Mouse (Mus musculus): ENCODE measurements around the gene Spag17. TPM values are rescaled to one million over a fixed set of nuclear protein-coding genes. Genes with fewer than 3 reads are reported as not detected.

Spag17 gene
- polyA plus RNA-seq, 1 experiment: not detected

- Histone ChIP-seq H3K79me2 (ENCODE audit: control insufficient read depth, insufficient read depth) (no peaks in the 10 kb centered on the region), H3ac (ENCODE audit: control insufficient read depth, insufficient read length, low read depth) (no peak overlapping the region), H3K27me3 (ENCODE audit: control insufficient read depth, insufficient read depth, insufficient read length) (no peaks in the 10 kb centered on the region), H3K79me3 (ENCODE audit: low read depth) (no peaks in the 10 kb centered on the region), H3K36me3 (ENCODE audit: control insufficient read depth, insufficient read depth) (no peaks in the 10 kb centered on the region), H3K4me3 (ENCODE audit: insufficient read depth, poor library complexity, severe bottlenecking) (no peak overlapping the region)
- TF ChIP-seq MYOG (IDR thresholded peaks at IDR 0.05; ENCODE audit: control insufficient read depth, extremely low read depth, insufficient read length): no peak
- no peak for TF ChIP-seq MAX (IDR thresholded peaks at IDR 0.05)
- TF ChIP-seq USF1 (IDR thresholded peaks at IDR 0.05; ENCODE audit: low read depth): no peak
- TF ChIP-seq CEBPB (IDR thresholded peaks at IDR 0.05; ENCODE audit: low read depth): no peak
Observed at GRCm38 (mm10) chr3:100036846-100037245, 151.6 kb downstream of the Spag17 start.

- no peaks in the 10 kb centered on the region for H3K27me3 ChIP-seq (ENCODE audit: control insufficient read depth, insufficient read depth, insufficient read length)
- H3ac ChIP-seq (ENCODE audit: control insufficient read depth, insufficient read length, low read depth): no peak overlapping the region
- H3K36me3 ChIP-seq (ENCODE audit: control insufficient read depth, insufficient read depth): no peaks in the 10 kb centered on the region
- no peaks in the 10 kb centered on the region for H3K79me3 ChIP-seq (ENCODE audit: low read depth)
- no peaks in the 10 kb centered on the region for H3K79me2 ChIP-seq (ENCODE audit: control insufficient read depth, insufficient read depth)
- no peak overlapping the region for H3K4me3 ChIP-seq (ENCODE audit: insufficient read depth, poor library complexity, severe bottlenecking)
- no peak for TF ChIP-seq MYOG (IDR thresholded peaks at IDR 0.05; ENCODE audit: control insufficient read depth, extremely low read depth, insufficient read length)
- TF ChIP-seq CEBPB (IDR thresholded peaks at IDR 0.05; ENCODE audit: low read depth): no peak
- no peak for TF ChIP-seq MYOD1 (IDR thresholded peaks at IDR 0.05; ENCODE audit: control insufficient read depth, insufficient read length, low read depth)
- TF ChIP-seq MAX (IDR thresholded peaks at IDR 0.05): no peak
- no peak for TF ChIP-seq USF1 (IDR thresholded peaks at IDR 0.05; ENCODE audit: low read depth)
- no peak for TF ChIP-seq FOSL1 (IDR thresholded peaks at IDR 0.05; ENCODE audit: insufficient read depth, low read length, poor library complexity, severe bottlenecking)
- TF ChIP-seq CTCF (IDR thresholded peaks at IDR 0.05; ENCODE audit: control insufficient read depth, insufficient read depth, insufficient read length): no peak
Observed at GRCm38 (mm10) chr3:100074406-100074805, 189.2 kb downstream of the Spag17 start.

DNA sequence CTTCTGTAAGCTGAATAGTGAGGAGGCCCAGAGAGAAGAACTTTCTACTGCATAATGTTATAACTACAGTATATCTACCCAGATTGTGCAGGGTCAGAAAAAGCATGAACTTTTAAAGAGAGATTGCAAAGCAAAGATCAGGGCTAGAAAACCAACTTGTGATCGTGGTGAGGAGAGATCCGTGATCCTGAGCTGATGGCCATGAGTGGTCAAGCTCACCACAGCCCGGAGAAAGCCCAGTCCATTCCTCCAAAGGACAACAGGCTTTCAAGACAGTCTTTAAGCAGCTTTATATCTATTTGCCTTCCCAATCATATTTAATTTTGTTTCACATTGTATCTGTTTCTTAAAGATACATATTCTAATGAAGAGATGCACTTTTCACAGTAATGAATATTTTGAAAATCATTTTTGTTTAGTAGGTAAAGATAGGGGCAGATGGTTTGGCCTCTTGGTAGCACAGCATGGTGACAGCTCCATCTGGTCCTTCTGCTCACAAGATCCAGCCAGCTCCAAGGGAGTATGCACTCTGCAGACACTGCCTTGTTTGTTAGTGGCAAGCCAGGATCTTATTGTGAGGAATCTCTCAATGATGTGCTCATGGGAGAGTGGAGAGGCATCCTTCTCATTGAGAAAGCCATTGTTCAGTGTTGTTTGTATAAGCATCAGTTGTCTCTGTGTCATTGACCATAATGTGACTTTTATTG is 217.3 kb downstream of the Spag17 start:
- Histone ChIP-seq H3K27me3 (ENCODE audit: control insufficient read depth, insufficient read depth, insufficient read length) (no peaks in the 10 kb centered on the region), H3K36me3 (ENCODE audit: control insufficient read depth, insufficient read depth) (no peaks in the 10 kb centered on the region), H3ac (ENCODE audit: control insufficient read depth, insufficient read length, low read depth) (no peak overlapping the region), H3K4me3 (ENCODE audit: insufficient read depth, poor library complexity, severe bottlenecking) (no peak overlapping the region), H3K79me3 (ENCODE audit: low read depth) (no peaks in the 10 kb centered on the region), H3K79me2 (ENCODE audit: control insufficient read depth, insufficient read depth) (no peaks in the 10 kb centered on the region)
- TF ChIP-seq FOSL1 (IDR thresholded peaks at IDR 0.05; ENCODE audit: insufficient read depth, low read length, poor library complexity, severe bottlenecking) (no peak), USF1 (IDR thresholded peaks at IDR 0.05; ENCODE audit: low read depth) (no peak), MYOG (IDR thresholded peaks at IDR 0.05; ENCODE audit: control insufficient read depth, extremely low read depth, insufficient read length) (no peak), CEBPB (IDR thresholded peaks at IDR 0.05; ENCODE audit: low read depth) (no peak), CTCF (IDR thresholded peaks at IDR 0.05; ENCODE audit: control insufficient read depth, insufficient read depth, insufficient read length) (no peak), MAX (IDR thresholded peaks at IDR 0.05) (no peak)

DNA sequence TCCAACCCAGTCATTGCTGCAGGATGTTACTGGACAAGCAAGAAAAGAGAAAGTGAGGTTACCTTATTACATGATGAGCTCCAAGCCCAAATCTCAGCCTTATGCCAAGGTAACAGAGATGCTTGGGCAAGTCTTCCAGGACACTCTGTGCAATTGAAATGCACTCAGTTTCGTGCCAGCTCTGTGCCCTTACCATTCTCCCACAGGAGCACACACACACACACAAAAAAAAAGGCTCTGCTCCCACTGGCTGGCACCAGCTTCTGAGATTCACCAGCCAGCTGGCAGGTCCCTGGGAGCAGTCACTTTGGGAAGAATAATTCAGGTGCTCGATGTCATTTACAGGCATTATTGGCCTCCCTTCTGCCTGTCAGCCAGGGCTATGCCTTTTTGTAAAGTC is 221.5 kb downstream of the Spag17 start:
- no peak overlapping the region for H3ac ChIP-seq (ENCODE audit: control insufficient read depth, insufficient read length, low read depth)
- peaks cover 6% of the 10 kb centered on the region for H3K27me3 ChIP-seq (ENCODE audit: control insufficient read depth, insufficient read depth, insufficient read length)
- H3K79me2 ChIP-seq (ENCODE audit: control insufficient read depth, insufficient read depth): no peaks in the 10 kb centered on the region
- H3K79me3 ChIP-seq (ENCODE audit: low read depth): no peaks in the 10 kb centered on the region
- no peak overlapping the region for H3K4me3 ChIP-seq (ENCODE audit: insufficient read depth, poor library complexity, severe bottlenecking)
- TF ChIP-seq MYOG (IDR thresholded peaks at IDR 0.05; ENCODE audit: control insufficient read depth, extremely low read depth, insufficient read length): no peak
- TF ChIP-seq USF1 (IDR thresholded peaks at IDR 0.05; ENCODE audit: low read depth): no peak
- no peak for TF ChIP-seq CEBPB (IDR thresholded peaks at IDR 0.05; ENCODE audit: low read depth)
- TF ChIP-seq MAX (IDR thresholded peaks at IDR 0.05): no peak
- TF ChIP-seq FOSL1 (IDR thresholded peaks at IDR 0.05; ENCODE audit: insufficient read depth, low read length, poor library complexity, severe bottlenecking): no peak
- TF ChIP-seq MYOD1 (IDR thresholded peaks at IDR 0.05; ENCODE audit: control insufficient read depth, insufficient read length, low read depth): no peak
- no peak for TF ChIP-seq CTCF (IDR thresholded peaks at IDR 0.05; ENCODE audit: control insufficient read depth, insufficient read depth, insufficient read length)
- no peaks in the 10 kb centered on the region for H3K36me3 ChIP-seq (ENCODE audit: control insufficient read depth, insufficient read depth)

GRCm38 (mm10) chr3:100118681-100119080 is 233.5 kb downstream of the Spag17 start:
- Histone ChIP-seq H3ac (ENCODE audit: control insufficient read depth, insufficient read length, low read depth) (no peak overlapping the region), H3K27me3 (ENCODE audit: control insufficient read depth, insufficient read depth, insufficient read length) (no peaks in the 10 kb centered on the region), H3K79me3 (ENCODE audit: low read depth) (no peaks in the 10 kb centered on the region), H3K79me2 (ENCODE audit: control insufficient read depth, insufficient read depth) (no peaks in the 10 kb centered on the region), H3K4me3 (ENCODE audit: insufficient read depth, poor library complexity, severe bottlenecking) (no peak overlapping the region), H3K36me3 (ENCODE audit: control insufficient read depth, insufficient read depth) (no peaks in the 10 kb centered on the region)
- no peak for TF ChIP-seq FOSL1 (IDR thresholded peaks at IDR 0.05; ENCODE audit: insufficient read depth, low read length, poor library complexity, severe bottlenecking)
- no peak for TF ChIP-seq CEBPB (IDR thresholded peaks at IDR 0.05; ENCODE audit: low read depth)
- no peak for TF ChIP-seq MYOG (IDR thresholded peaks at IDR 0.05; ENCODE audit: control insufficient read depth, extremely low read depth, insufficient read length)
- no peak for TF ChIP-seq MYOD1 (IDR thresholded peaks at IDR 0.05; ENCODE audit: control insufficient read depth, insufficient read length, low read depth)
- TF ChIP-seq MAX (IDR thresholded peaks at IDR 0.05): no peak
- no peak for TF ChIP-seq CTCF (IDR thresholded peaks at IDR 0.05; ENCODE audit: control insufficient read depth, insufficient read depth, insufficient read length)
- no peak for TF ChIP-seq USF1 (IDR thresholded peaks at IDR 0.05; ENCODE audit: low read depth)

DNA sequence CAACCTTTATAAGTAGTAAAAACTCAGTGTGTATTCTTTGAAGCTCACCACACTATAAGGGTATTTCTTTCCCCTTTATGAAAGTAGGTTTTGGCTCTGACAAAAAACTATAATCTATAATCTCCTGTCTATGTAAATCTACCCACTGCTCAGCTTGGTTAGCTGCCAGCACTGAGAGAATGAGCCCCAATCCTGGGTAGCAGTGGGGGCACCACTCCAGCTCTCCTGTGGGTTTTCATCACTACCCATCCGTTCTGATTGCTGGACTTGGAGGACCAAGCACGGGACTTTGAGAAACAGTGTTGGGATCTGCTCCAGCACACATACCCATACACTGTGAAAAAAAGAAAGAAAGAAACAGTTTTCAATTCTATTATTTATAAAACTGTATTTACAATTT is 236.8 kb downstream of the Spag17 start:
- Histone ChIP-seq H3K79me3 (ENCODE audit: low read depth) (no peaks in the 10 kb centered on the region), H3K36me3 (ENCODE audit: control insufficient read depth, insufficient read depth) (no peaks in the 10 kb centered on the region), H3K4me3 (ENCODE audit: insufficient read depth, poor library complexity, severe bottlenecking) (no peak overlapping the region), H3ac (ENCODE audit: control insufficient read depth, insufficient read length, low read depth) (no peak overlapping the region), H3K27me3 (ENCODE audit: control insufficient read depth, insufficient read depth, insufficient read length) (no peaks in the 10 kb centered on the region), H3K79me2 (ENCODE audit: control insufficient read depth, insufficient read depth) (no peaks in the 10 kb centered on the region)
- TF ChIP-seq MAX (IDR thresholded peaks at IDR 0.05) (no peak), USF1 (IDR thresholded peaks at IDR 0.05; ENCODE audit: low read depth) (no peak), MYOG (IDR thresholded peaks at IDR 0.05; ENCODE audit: control insufficient read depth, extremely low read depth, insufficient read length) (no peak), FOSL1 (IDR thresholded peaks at IDR 0.05; ENCODE audit: insufficient read depth, low read length, poor library complexity, severe bottlenecking) (no peak), CEBPB (IDR thresholded peaks at IDR 0.05; ENCODE audit: low read depth) (no peak), MYOD1 (IDR thresholded peaks at IDR 0.05; ENCODE audit: control insufficient read depth, insufficient read length, low read depth) (no peak), CTCF (IDR thresholded peaks at IDR 0.05; ENCODE audit: control insufficient read depth, insufficient read depth, insufficient read length) (no peak)

Data from C2C12 (cell line).